8 mouse cellular contexts compared by ENCODE assay signal in genomic region chr4:147406735-147407462, GRCm38 (mm10). TPM values are rescaled to one million over a fixed set of nuclear protein-coding genes. Genes with fewer than 3 reads are reported as not detected.
DNase-seq lines count a peak whose midpoint lies in the region; ATAC-seq lines count a peak whose summit lies in the region.

No protein-coding gene starts in this region.

- 0 out of 2 replicates have a peak overlapping the region, but pooled peaks have one; percentile 32 for H3K27ac ChIP-seq in kidney, embryonic 15.5 days
- 0 out of 2 replicates have a peak overlapping the region, but pooled peaks have one; percentile 24 for H3K27ac ChIP-seq in forebrain, embryonic 15.5 days (replicated peaks)
- no peak overlapping the region for H3K27ac ChIP-seq in limb, embryonic 11.5 days (replicated peaks; ENCODE audit: low read depth, low read length)
- peak overlapping the region; percentile 63 for H3K27ac ChIP-seq in neural tube, embryonic 13.5 days (replicated peaks)

- H3K4me1 ChIP-seq in kidney, embryonic 15.5 days: no peaks in the 10 kb centered on the region
- no peaks in the 10 kb centered on the region for H3K4me1 ChIP-seq in forebrain, embryonic 15.5 days
- no peaks in the 10 kb centered on the region for H3K4me1 ChIP-seq in limb, embryonic 11.5 days (ENCODE audit: control insufficient read depth, insufficient read depth, low read length)
- no peaks in the 10 kb centered on the region for H3K4me1 ChIP-seq in neural tube, embryonic 13.5 days (replicated peaks)

- no peak for DNase-seq in kidney, adult 18-20 months
- DNase-seq in brain, adult 2 months (ENCODE audit: low read depth, low spot score): peak; percentile 21
- DNase-seq in limb, embryonic 11.5 days (ENCODE audit: low spot score): peak; percentile 63
- DNase-seq in gastrocnemius, postnatal 36 days: no peak
- DNase-seq in gastrocnemius, adult 18-20 months (ENCODE audit: low spot score): no peak

- peak; percentile 94 for ATAC-seq in kidney, embryonic 15.5 days (replicated peaks; ENCODE audit: low FRiP score)
- ATAC-seq in forebrain, embryonic 15.5 days (replicated peaks): peak; percentile 94
- ATAC-seq in limb, embryonic 11.5 days (ENCODE audit: insufficient number of reproducible peaks, low FRiP score, low TSS enrichment, low read depth): peak; percentile 81
- peak; percentile 95 for ATAC-seq in neural tube, embryonic 13.5 days (ENCODE audit: low read depth)

- H3K9ac ChIP-seq in kidney, embryonic 15.5 days: peak overlapping the region; percentile 54
- peak overlapping the region; percentile 63 for H3K9ac ChIP-seq in forebrain, embryonic 15.5 days (replicated peaks)
- H3K9ac ChIP-seq in limb, embryonic 11.5 days (ENCODE audit: low read length): peak overlapping the region; percentile 76
- H3K9ac ChIP-seq in neural tube, embryonic 13.5 days: peak overlapping the region; percentile 75

- H3K9me3 ChIP-seq in kidney, embryonic 15.5 days (replicated peaks): peaks cover 51% of the 10 kb centered on the region
- peaks cover 60% of the 10 kb centered on the region for H3K9me3 ChIP-seq in forebrain, embryonic 15.5 days
- H3K9me3 ChIP-seq in limb, embryonic 11.5 days (ENCODE audit: control insufficient read depth, low read length): peaks cover 24% of the 10 kb centered on the region
- peaks cover 54% of the 10 kb centered on the region for H3K9me3 ChIP-seq in neural tube, embryonic 13.5 days

- H3K36me3 ChIP-seq in kidney, embryonic 15.5 days: peaks cover 6% of the 10 kb centered on the region
- peaks cover 6% of the 10 kb centered on the region; the same call in 1 of the 2 replicates for H3K36me3 ChIP-seq in forebrain, embryonic 15.5 days
- H3K36me3 ChIP-seq in limb, embryonic 11.5 days (ENCODE audit: control insufficient read depth, insufficient read depth, low read length): no peaks in the 10 kb centered on the region
- H3K36me3 ChIP-seq in neural tube, embryonic 13.5 days: peaks cover 15% of the 10 kb centered on the region

- H3K4me2 ChIP-seq in kidney, embryonic 15.5 days: peak overlapping the region; percentile 77
- peak overlapping the region; percentile 63 for H3K4me2 ChIP-seq in forebrain, embryonic 15.5 days (replicated peaks)
- peak overlapping the region; percentile 68 for H3K4me2 ChIP-seq in limb, embryonic 11.5 days (ENCODE audit: low read depth, severe bottlenecking)
- peak overlapping the region; percentile 61 for H3K4me2 ChIP-seq in neural tube, embryonic 13.5 days

- peak overlapping the region; percentile 53 for H3K4me3 ChIP-seq in kidney, embryonic 15.5 days (replicated peaks)
- peak overlapping the region; percentile 50 for H3K4me3 ChIP-seq in forebrain, embryonic 15.5 days
- H3K4me3 ChIP-seq in limb, embryonic 11.5 days (ENCODE audit: low read depth, low read length): peak overlapping the region; percentile 41
- H3K4me3 ChIP-seq in neural tube, embryonic 13.5 days: peak overlapping the region; percentile 46

- WGBS in kidney, embryonic 15.5 days: 2% methylated on average over 51 of the region's 75 CpGs
- 2% methylated on average over 50 of the region's 75 CpGs for WGBS in forebrain, embryonic 15.5 days
- under 1% methylated on average over 55 of the region's 75 CpGs for WGBS in limb, embryonic 11.5 days
- 2% methylated on average over 29 of the region's 75 CpGs for WGBS in neural tube, embryonic 13.5 days

- intact Hi-C loops in gastrocnemius, postnatal 36 days (cut with DNase I): no loop called here

- H3K27me3 ChIP-seq in kidney, embryonic 15.5 days: no peaks in the 10 kb centered on the region
- no peaks in the 10 kb centered on the region for H3K27me3 ChIP-seq in forebrain, embryonic 15.5 days
- H3K27me3 ChIP-seq in limb, embryonic 11.5 days (ENCODE audit: control insufficient read depth, insufficient read depth, low read length): no peaks in the 10 kb centered on the region
- no peaks in the 10 kb centered on the region for H3K27me3 ChIP-seq in neural tube, embryonic 13.5 days

RNA-seq across cellular contexts. Expression of gene Zfp978, which starts 45.8 kb away (rescaled TPM):
- 0.33 TPM in 1 of 2 replicates, not detected in the other for polyA plus RNA-seq in kidney, embryonic 15.5 days (2015; fragmentation: Nextera tagmentation; extraction: Ambion mirVana)
- not detected in 2 replicates for polyA plus RNA-seq in forebrain, embryonic 15.5 days (2015; fragmentation: Nextera tagmentation; extraction: Ambion mirVana)
- not detected in 2 replicates for polyA plus RNA-seq in limb, embryonic 11.5 days (2014; fragmentation: Nextera tagmentation; extraction: Ambion mirVana)
- polyA plus RNA-seq in neural tube, embryonic 13.5 days (2015; fragmentation: Nextera tagmentation; extraction: Ambion mirVana): not detected in 2 replicates
- not detected for total RNA-seq in gastrocnemius, postnatal 36 days (2021)
- not detected for total RNA-seq in gastrocnemius, adult 18-20 months (2021)

Comparison
In these comparisons a context has a peak if more than half of its experiments do, and no peak if none do; other contexts are left out.
1. DNase-seq: peak in brain, adult 2 months (single experiment) and limb, embryonic 11.5 days (single experiment); none in kidney, adult 18-20 months (single experiment), gastrocnemius, postnatal 36 days (0 of 2) and gastrocnemius, adult 18-20 months (single experiment).
2. Peak in every context shown above with its lines, with median percentiles within 50 percentile points of each other: ATAC-seq, H3K4me2 ChIP-seq, H3K4me3 ChIP-seq and H3K9ac ChIP-seq.